Mouse (Mus musculus) hindbrain, embryonic 15.5 days (tissue): ENCODE measurements at regions not wholly inside any gene's neighbourhood (a gene's known extent, or its start where the extent isn't known, plus 50 kb on each side); places are given as distances from the start of the nearest gene placed in this dataset.

Source experiments
- ATAC-seq: fragments of 200-750 bp; cut with Nextera tagmentation; 2 replicates; pipeline ENCODE4 v1.8.0; 2017; ENCODE audit warnings: low read depth, moderate number of reproducible peaks, moderate TSS enrichment; ENCODE audit not compliant: low FRiP score
- H3K27ac ChIP-seq: fragments of 300-500 bp; sonication (generic); replicated peaks from 2 replicates; pipeline ENCODE4 v1.5.1; 2015; ENCODE audit warnings: mild to moderate bottlenecking, inconsistent platforms
- H3K27me3 ChIP-seq: fragments of 300-500 bp; sonication (generic); 2 replicates; pipeline ENCODE4 v1.6.1; 2015; ENCODE audit warnings: control low read depth, inconsistent platforms
- H3K36me3 ChIP-seq: fragments of 300-500 bp; sonication (generic); 2 replicates; pipeline ENCODE4 v1.6.1; 2015; ENCODE audit warnings: control low read depth, inconsistent platforms
- H3K4me1 ChIP-seq: fragments of 300-500 bp; sonication (generic); replicated peaks from 2 replicates; pipeline ENCODE4 v1.6.1; 2015; ENCODE audit warnings: control low read depth, inconsistent platforms
- H3K4me2 ChIP-seq: fragments of 300-500 bp; sonication (generic); 2 replicates; pipeline ENCODE4 v1.6.1; 2015; ENCODE audit warnings: moderate library complexity, mild to moderate bottlenecking, inconsistent platforms
- H3K4me3 ChIP-seq: fragments of 300-500 bp; sonication (generic); 2 replicates; pipeline ENCODE4 v1.5.1; 2015; ENCODE audit warnings: mild to moderate bottlenecking, inconsistent platforms
- H3K9ac ChIP-seq: fragments of 300-500 bp; sonication (generic); 2 replicates; pipeline ENCODE4 v1.6.1; 2015; ENCODE audit warnings: inconsistent platforms
- H3K9me3 ChIP-seq: fragments of 300-500 bp; sonication (generic); 2 replicates; pipeline ENCODE4 v1.6.1; 2016; ENCODE audit warnings: control low read depth, inconsistent platforms
- WGBS: fragments of 180-500 bp; shearing (Covaris S2); methylation state at CpG from one replicate; pipeline ENCODE4 v1.1.7; 2015; 5-methylcytosine and 5-hydroxymethylcytosine counted together

DNA sequence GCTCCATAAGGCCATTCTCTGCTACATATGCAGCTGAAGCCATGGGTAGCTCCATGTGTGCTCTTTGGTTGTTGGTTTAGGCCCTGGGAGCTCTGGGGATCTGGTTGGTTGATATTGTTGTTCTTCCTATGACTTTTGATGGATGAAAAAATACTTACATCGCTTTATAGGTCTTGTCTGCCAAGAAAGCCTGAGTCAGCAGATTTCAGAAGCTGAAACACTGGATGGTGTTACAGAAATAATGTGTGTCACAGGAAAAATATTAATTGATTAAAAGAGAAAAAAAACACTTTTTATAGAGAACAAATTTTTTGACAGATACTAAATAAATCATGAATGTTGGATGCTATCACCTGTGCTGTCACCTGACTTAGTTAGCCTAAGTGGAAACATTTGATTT, 52.4 kb upstream of the Plxna2 start:
- Histone ChIP-seq H3K4me2 (no peak overlapping the region), H3K4me1 (no peaks in the 10 kb centered on the region), H3K9ac (no peak overlapping the region), H3K9me3 (no peaks in the 10 kb centered on the region), H3K4me3 (no peak overlapping the region), H3K36me3 (no peaks in the 10 kb centered on the region), H3K27me3 (no peaks in the 10 kb centered on the region), H3K27ac (no peak overlapping the region)
- 88% methylated on average over 1 of the region's 1 CpGs for WGBS
- ATAC-seq: no peak

DNA sequence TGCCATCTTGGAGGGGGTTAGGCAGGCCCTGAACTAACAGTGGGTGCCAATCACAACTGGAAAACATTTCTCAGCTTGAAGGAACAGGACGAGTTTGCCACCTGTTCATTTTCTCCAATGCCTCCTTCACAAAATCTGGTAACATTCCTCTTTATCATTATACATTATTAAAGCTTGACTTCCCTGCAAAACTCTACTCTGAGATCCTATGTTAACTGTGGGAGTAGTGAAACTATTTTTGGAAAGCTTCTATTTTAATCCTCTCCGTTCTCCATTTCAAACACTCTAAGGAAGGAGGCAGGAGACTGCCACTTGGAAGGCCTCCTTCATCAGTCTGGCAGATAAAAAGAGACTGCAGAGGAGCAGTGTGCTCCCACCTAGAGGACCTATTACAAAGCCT, 54.1 kb upstream of the Plxna2 start:
- ATAC-seq: no peak
- no peak overlapping the region for H3K27ac ChIP-seq
- no peak overlapping the region for H3K9ac ChIP-seq
- no peak overlapping the region for H3K4me3 ChIP-seq
- H3K4me2 ChIP-seq: no peak overlapping the region
- no peaks in the 10 kb centered on the region for H3K27me3 ChIP-seq
- no peaks in the 10 kb centered on the region for H3K9me3 ChIP-seq
- WGBS: 77% methylated on average over 2 of the region's 2 CpGs
- no peaks in the 10 kb centered on the region for H3K4me1 ChIP-seq
- H3K36me3 ChIP-seq: no peaks in the 10 kb centered on the region

DNA sequence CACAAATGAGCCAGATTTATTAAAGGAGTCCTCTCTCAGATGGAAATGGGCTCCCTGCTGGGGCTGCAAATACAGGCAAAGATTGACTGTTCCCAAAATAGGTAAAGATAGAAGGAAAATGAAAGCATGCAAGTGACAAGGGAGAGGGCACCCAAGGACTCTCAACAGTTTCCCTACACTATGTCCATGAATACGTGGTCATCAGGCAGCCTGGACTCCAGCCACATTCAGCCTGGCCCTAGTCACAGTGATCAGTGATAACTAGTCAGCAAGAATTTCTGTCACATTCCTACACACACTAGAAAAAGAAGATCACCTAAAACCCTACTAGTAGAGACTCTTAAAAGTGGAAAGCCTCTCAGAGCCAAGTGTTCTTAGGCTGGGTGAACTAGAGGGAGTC, 56.9 kb upstream of the Plxna2 start:
- Histone ChIP-seq H3K9me3 (no peaks in the 10 kb centered on the region), H3K4me3 (no peak overlapping the region), H3K27me3 (no peaks in the 10 kb centered on the region), H3K4me2 (no peak overlapping the region), H3K27ac (no peak overlapping the region), H3K4me1 (no peaks in the 10 kb centered on the region), H3K9ac (no peak overlapping the region), H3K36me3 (no peaks in the 10 kb centered on the region)
- WGBS: 67% methylated on average over 1 of the region's 1 CpGs
- no peak for ATAC-seq

DNA sequence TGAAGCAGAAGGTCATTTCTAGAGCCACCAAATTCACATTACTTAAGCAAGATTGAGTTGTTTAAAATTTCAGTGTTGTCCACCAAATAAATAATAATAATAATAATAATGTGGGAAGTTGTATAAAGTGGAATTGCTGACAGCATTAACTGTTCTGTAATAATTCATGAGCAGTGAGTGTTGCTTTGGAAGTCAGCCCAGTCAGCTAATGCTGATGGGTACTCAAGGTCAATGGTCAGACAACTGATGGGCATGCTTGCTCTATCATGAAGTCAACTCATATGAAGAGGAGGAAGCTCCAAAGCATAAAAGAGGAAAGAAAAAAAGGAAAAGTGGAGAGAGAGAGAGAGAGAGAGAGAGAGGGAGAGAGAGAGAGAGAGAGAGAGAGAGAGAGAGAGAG, 69.4 kb upstream of the Plxna2 start:
- Histone ChIP-seq H3K4me1 (no peaks in the 10 kb centered on the region), H3K4me2 (no peak overlapping the region), H3K9ac (no peak overlapping the region), H3K4me3 (no peak overlapping the region), H3K9me3 (no peaks in the 10 kb centered on the region), H3K36me3 (no peaks in the 10 kb centered on the region), H3K27ac (no peak overlapping the region), H3K27me3 (no peaks in the 10 kb centered on the region)
- no peak for ATAC-seq

DNA sequence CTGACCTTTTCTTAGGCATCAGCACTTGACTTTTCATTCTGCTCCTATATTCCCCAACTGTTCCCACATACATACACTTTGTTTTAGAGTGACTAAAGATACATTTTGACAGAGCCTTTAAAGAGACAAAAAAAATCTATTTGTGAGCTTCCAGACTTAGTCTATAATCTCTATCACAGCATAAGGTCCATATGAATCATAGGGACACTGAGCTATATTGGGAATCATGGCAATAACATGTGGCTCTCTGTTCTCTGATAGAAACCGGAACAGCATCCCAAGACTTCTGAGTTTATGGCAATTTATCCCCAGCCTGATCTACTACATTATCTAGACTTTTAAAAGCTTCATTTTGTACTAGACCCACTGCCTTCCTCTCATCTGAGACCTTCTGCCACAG, 69.8 kb upstream of the Plxna2 start:
- WGBS: 98% methylated on average over 1 of the region's 1 CpGs
- Histone ChIP-seq H3K4me2 (no peak overlapping the region), H3K4me1 (no peaks in the 10 kb centered on the region), H3K4me3 (no peak overlapping the region), H3K9me3 (no peaks in the 10 kb centered on the region), H3K9ac (no peak overlapping the region), H3K27me3 (no peaks in the 10 kb centered on the region), H3K36me3 (no peaks in the 10 kb centered on the region), H3K27ac (no peak overlapping the region)
- no peak for ATAC-seq

DNA sequence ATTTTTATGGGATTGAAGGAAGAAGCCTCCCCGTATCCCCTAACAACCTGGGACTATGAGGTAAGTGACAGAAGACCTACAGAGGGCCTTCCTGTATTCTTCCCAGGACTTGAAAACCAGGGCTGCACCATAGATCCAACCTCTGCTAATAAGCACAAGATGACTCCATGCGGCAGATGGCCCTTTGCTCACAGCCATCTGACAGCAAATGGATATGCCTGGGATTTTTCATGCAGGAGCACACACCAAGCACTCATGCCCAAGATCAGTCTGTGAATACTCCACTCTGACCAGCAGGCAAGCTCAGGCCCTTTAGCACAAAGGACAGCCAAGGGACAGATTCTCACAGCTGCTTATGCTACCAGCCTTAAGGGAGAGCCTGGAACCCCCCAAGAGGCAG, 77.1 kb upstream of the Plxna2 start:
- Histone ChIP-seq H3K4me3 (no peak overlapping the region), H3K36me3 (no peaks in the 10 kb centered on the region), H3K27me3 (no peaks in the 10 kb centered on the region), H3K9me3 (no peaks in the 10 kb centered on the region), H3K4me1 (no peaks in the 10 kb centered on the region), H3K27ac (no peak overlapping the region), H3K9ac (no peak overlapping the region), H3K4me2 (no peak overlapping the region)
- ATAC-seq: no peak
- 93% methylated on average over 2 of the region's 2 CpGs for WGBS

DNA sequence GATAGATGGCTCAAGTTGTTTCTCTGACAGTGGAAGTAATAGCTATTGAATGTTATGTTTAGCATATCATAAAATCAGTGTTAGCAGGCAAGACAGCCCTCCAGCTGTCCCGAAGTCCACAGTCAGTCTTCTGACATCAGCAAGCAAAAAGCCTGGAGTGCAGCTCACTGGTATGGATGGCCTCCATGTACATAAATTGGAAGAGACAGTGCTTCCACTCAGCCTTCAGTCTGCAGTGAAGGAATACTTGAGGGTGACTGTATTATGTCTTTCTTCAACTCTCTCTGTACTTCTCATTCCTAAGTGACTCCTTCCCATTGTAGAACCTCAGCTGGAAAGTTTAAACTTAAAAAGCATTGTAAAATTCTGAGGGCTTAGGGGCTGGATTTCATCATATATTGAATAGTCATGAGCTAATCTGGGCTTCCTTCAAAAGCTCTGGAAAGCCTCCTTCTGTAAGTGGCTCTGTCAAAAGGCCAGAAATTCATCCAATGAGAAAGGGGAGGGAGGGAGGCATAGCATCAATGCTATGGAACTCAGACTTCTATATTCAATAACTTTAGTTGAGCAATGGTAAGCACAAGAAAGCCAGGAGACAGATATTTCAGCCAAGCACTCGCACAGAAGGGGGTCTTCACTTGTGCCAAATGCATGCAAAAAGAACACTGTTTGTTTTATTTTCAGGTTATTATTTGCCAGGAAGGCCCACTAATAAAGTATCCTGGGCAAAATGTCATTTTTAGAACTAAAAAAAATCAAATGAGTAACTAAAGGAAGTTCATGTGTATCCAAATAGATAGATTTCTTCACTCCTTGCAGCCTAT, 90.5 kb upstream of the Plxna2 start:
- H3K27ac ChIP-seq: no peak overlapping the region
- H3K27me3 ChIP-seq: no peaks in the 10 kb centered on the region
- no peak overlapping the region for H3K4me2 ChIP-seq
- H3K4me3 ChIP-seq: no peak overlapping the region
- WGBS: 79% methylated on average over 2 of the region's 2 CpGs
- H3K4me1 ChIP-seq: no peaks in the 10 kb centered on the region
- H3K36me3 ChIP-seq: no peaks in the 10 kb centered on the region
- no peak overlapping the region for H3K9ac ChIP-seq
- H3K9me3 ChIP-seq: no peaks in the 10 kb centered on the region
- no peak for ATAC-seq

DNA sequence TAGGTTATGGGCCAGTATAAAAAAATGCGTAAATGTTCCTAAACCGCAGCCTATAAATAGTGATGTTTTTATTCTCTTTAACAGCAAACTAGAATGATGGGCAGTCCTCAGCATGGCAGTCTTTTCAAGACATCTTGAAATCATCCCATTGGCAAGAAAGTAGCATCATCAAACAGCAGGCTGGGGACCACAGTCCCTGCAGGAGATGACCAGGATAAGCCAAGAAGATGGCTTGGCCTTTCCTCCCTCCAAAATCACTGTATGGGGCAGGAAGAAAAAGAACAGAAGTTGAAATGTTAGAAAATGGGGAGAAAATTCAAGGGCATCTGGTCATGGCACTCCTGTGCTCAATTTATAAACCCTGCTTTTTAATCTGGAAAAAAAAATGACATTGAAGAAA, 93.0 kb upstream of the Plxna2 start:
- 97% methylated on average over 2 of the region's 2 CpGs for WGBS
- Histone ChIP-seq H3K27ac (no peak overlapping the region), H3K9me3 (no peaks in the 10 kb centered on the region), H3K27me3 (no peaks in the 10 kb centered on the region), H3K36me3 (no peaks in the 10 kb centered on the region), H3K4me1 (no peaks in the 10 kb centered on the region), H3K4me3 (no peak overlapping the region), H3K9ac (no peak overlapping the region), H3K4me2 (no peak overlapping the region)
- no peak for ATAC-seq

DNA sequence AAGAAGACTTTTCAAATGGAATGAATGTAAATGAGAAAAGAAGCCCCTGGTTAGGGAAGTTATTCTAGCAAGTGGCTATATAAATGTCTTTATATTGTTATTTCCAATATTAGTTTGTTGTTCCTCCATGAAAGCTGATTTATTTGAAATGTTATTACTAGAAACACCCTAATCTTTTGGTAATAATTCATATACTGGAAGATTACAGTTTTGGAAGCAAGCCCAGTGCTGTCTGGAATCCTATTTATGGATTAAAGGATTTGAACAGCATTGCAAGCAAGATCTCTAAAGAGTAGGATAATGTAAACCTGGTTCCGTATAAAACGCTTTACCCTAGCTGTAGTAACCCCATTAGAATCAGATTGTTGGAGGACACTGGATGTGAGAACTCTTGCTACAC, 96.8 kb upstream of the Plxna2 start:
- 78% methylated on average over 2 of the region's 2 CpGs for WGBS
- no peak for ATAC-seq
- Histone ChIP-seq H3K9ac (no peak overlapping the region), H3K4me2 (no peak overlapping the region), H3K36me3 (no peaks in the 10 kb centered on the region), H3K4me3 (no peak overlapping the region), H3K27me3 (no peaks in the 10 kb centered on the region), H3K27ac (no peak overlapping the region), H3K4me1 (no peaks in the 10 kb centered on the region), H3K9me3 (no peaks in the 10 kb centered on the region)

DNA sequence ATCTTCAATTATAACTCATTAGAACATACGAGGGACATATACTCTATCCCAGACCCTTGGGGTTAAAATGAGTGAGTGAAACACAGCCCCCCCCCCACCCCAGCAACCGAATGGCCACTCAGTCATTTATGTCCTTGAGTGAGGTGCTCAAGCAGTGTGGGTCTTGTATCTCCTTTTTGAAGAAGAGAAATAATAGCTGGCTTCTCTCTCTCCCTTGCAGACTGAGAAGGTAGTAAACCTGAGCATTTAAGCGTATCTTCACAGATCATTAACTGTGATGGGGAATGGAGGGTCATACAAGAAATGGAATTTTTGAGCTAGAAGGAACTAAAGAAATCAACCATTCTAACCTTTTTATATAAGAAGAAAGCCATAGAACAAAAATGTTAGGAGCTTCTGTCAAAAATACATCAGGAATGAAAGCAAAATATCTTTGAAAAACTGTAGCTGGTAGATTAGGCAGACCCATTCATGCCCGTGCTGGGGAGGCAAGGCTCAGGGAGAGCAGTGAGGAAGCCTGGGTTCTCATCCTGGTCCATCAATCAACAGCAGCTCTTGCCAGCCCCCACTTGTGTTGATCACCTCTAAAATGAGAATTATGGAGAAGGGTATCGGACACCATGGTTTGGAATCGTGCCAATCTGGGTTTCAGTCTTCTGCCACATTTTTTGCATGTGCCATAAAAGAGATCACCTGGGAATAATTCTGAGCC, 98.4 kb upstream of the Plxna2 start:
- 77% methylated on average over 6 of the region's 6 CpGs for WGBS
- no peaks in the 10 kb centered on the region for H3K9me3 ChIP-seq
- H3K27me3 ChIP-seq: no peaks in the 10 kb centered on the region
- H3K27ac ChIP-seq: no peak overlapping the region
- no peaks in the 10 kb centered on the region for H3K36me3 ChIP-seq
- H3K4me2 ChIP-seq: no peak overlapping the region
- no peaks in the 10 kb centered on the region for H3K4me1 ChIP-seq
- no peak overlapping the region for H3K9ac ChIP-seq
- no peak for ATAC-seq
- no peak overlapping the region for H3K4me3 ChIP-seq

DNA sequence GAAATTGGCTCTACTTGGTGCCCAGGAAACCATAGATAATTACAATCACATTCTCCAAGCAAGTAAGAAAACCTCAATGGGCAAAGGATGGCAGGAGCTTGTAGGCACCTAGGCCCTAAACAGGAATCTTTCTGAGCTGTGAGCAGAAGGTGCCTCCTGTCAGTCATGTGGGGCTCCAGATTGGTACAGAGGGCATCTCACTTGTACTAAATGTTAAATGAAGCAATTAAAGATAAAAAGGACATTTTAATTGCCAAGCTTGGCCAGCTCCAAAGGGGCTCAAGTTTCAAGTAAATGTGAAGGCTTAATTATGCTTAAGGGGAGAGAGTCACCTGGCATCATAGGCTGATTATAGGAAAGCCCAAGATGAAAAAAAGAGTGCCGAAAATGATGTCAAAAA, 101.9 kb upstream of the Plxna2 start:
- no peak overlapping the region for H3K9ac ChIP-seq
- 87% methylated on average over 1 of the region's 1 CpGs for WGBS
- H3K4me3 ChIP-seq: no peak overlapping the region
- no peaks in the 10 kb centered on the region for H3K4me1 ChIP-seq
- H3K9me3 ChIP-seq: peaks cover 6% of the 10 kb centered on the region; the same call in 1 of the 2 replicates
- H3K4me2 ChIP-seq: no peak overlapping the region
- no peaks in the 10 kb centered on the region for H3K27me3 ChIP-seq
- no peak for ATAC-seq
- no peak overlapping the region for H3K27ac ChIP-seq
- H3K36me3 ChIP-seq: no peaks in the 10 kb centered on the region

DNA sequence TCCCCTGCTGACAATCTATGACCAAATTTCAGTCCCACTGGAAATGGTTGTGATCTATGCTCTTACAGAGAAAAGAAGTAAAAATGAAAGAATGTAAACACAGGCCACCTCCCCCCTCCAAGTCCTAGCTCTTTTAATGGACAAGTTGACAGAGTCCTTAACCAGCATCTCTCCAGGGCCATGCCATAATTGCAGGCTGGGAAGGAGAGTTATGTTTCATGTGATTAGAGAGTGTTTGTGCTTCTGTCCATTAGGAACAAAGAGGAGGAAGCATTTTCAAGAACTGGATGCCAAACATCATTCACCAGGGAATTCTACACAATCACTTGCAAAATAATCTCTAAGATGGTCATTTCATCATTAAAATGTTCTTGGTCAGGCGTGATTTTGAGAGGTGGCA, 109.7 kb upstream of the Plxna2 start:
- WGBS: 79% methylated on average over 1 of the region's 1 CpGs
- Histone ChIP-seq H3K9me3 (peaks cover 6% of the 10 kb centered on the region; the same call in 1 of the 2 replicates), H3K27me3 (no peaks in the 10 kb centered on the region), H3K36me3 (no peaks in the 10 kb centered on the region), H3K4me1 (no peaks in the 10 kb centered on the region), H3K4me2 (no peak overlapping the region), H3K4me3 (no peak overlapping the region), H3K27ac (no peak overlapping the region), H3K9ac (no peak overlapping the region)
- no peak for ATAC-seq

DNA sequence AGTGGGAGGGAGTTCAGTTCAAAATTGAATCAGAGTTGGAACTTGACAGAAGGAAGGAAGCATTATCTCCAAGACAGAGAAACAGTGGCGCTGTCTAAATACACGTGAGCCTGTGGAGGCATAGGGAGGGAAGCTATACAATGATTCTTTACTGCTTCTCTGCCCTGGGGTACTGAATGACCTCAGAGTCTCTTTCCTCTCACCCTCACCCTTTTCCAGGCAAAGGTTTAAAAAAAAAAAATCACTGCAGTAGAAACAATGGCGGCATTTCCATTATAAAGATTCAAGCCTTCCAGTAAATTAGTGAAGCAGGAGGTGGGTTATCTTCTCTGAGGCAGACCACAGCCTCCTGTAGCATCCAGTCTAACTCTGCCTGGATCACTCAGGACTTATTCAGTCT, 112.2 kb upstream of the Plxna2 start:
- WGBS: 33% methylated on average over 3 of the region's 3 CpGs
- no peak for ATAC-seq

More for the DNA sequence above, 112.2 kb upstream of the Plxna2 start:
- Histone ChIP-seq H3K36me3 (no peaks in the 10 kb centered on the region), H3K4me3 (no peak overlapping the region), H3K27ac (no peak overlapping the region), H3K27me3 (no peaks in the 10 kb centered on the region), H3K9me3 (no peaks in the 10 kb centered on the region), H3K4me2 (no peak overlapping the region), H3K4me1 (no peaks in the 10 kb centered on the region), H3K9ac (no peak overlapping the region)
